Mouse (Mus musculus) testis, adult 2 months (tissue): ENCODE measurements around the gene Lmntd1.

ENCODE experiments used
- CTCF ChIP-seq: fragments of 200-500 bp; IDR thresholded peaks from 2 replicates; pipeline ENCODE4 v1.5.1; 2012; ENCODE audit warnings: low read depth, mild to moderate bottlenecking, inconsistent platforms, low read length, moderate library complexity; ENCODE audit not compliant: control insufficient read depth, insufficient read depth, insufficient replicate concordance
- POLR2A ChIP-seq: fragments of 200-500 bp; IDR thresholded peaks from 2 replicates; pipeline ENCODE4 v1.6.1; 2012; ENCODE audit warnings: low read depth, mild to moderate bottlenecking, inconsistent platforms, low read length, moderate library complexity; ENCODE audit not compliant: control insufficient read depth

- no peak for TF ChIP-seq POLR2A
- no peak for TF ChIP-seq CTCF
Observed at GRCm38 (mm10) chr6:145372066-145372465, 242.1 kb downstream of the Lmntd1 start.
